Mouse (Mus musculus) 3T3-L1 (cell line): ENCODE results near the gene Dexi.

Experiments
- DNase-seq: peaks from one replicate; pipeline ENCODE4 v3.0.0-alpha.2; 2015; ENCODE audit warnings: low read depth, low spot score

Dexi gene

DNA sequence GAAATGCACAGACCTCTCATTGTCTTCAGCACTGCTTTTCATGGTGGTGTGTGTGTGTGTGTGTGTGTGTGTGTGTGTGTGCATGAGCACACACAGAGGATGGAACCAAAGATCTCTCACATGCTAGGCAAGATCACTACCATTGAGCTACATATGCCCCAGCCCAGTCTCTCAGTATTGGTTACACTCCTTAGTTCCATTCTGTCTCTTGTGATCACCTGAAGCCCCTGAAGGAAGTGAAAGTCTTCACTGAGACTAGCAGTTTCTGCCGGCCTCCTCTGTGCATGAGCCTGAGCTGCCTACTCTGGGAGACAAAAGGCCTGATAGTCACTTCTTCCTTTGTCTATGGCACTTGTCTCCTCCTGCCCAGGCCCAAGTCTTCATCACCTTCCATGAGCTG, 43.7 kb downstream of the Dexi start:
- DNase-seq = no peak

DNA sequence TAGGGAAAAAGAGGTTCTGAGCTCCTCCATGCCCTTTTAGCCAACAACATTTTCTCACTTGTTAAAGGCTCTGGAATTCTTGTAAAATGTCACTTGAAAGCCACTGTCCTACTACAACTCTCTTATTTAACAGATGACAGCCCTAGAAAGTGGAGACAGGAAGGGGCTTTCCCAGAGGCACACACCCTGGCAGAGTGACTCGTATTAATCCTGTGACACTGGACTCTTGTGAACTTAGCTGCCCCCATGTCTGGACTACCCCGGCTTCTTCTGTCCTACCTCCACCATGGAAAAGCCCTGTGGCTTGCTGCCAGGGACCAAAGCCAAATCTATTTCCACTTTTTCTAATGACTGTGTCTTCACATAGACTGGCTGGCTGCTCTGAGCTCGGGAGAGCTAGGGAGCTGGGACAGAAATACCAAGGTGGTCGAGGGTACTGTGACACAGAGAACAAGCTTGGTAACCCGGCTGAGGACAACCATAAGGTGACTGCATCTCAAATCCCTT, 44.7 kb downstream of the Dexi start:
- peak; percentile 35 for DNase-seq

DNA sequence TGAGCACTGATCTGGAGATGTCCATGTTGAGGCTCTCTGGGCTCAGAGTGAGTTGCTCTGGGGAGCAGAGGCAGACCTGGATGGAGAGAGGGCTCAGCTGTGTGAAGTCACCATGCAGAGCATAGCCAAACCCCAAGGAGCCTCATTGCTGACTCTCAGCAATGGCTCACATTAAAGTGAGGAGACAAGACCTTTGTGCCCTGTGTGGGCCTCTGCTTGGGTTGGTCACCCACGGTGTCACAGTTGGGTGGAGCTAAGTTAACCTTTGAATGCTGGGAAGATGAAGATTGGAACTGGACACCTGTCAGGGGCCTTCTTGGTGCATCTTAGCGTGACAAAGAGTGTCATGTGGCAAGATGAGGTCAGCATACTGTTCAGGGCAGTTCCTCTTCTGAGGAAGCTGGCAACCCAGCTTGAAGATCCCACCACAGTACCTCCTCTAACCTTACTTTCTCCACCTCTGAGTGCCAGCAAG, 47.0 kb downstream of the Dexi start:
- no peak for DNase-seq

DNA sequence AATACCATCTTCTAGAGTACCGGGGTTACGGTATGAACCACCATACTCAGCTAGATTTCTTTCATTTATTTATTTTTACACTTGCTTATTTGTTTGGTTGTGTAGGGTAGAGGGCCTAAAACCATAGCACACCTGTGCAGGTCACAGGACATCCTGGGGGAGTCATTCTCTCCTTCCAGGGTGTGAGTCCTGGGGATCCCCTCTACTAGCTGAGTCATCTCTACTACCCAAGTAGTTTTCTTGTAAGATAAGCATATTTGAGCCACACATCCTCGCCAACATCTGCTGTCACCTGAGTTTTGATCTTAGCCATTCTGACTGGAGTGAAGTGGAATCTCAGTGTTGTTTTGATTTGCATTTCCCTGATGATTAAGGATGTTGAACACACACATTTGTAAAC, 50.3 kb downstream of the Dexi start:
- DNase-seq = no peak

DNA sequence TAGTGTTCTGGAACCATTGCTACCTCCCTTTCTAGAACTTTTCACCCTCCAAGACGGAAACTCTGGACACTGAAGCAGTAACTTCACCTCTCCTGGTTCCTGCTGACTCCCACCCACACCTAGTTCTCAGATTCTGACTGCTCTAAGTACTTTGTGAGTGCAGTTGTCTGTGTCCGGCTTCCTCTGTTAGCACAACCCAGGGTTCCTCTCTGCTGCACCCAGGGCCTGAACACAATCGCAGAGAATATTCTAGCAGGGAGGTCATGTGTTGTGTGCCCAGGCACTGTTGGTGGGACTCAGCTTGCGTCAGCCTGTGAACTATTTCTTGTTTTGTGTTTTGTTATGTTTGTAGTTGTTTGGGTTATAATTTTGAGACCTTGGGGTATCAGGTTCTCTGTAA, 51.1 kb downstream of the Dexi start:
- no peak for DNase-seq

DNA sequence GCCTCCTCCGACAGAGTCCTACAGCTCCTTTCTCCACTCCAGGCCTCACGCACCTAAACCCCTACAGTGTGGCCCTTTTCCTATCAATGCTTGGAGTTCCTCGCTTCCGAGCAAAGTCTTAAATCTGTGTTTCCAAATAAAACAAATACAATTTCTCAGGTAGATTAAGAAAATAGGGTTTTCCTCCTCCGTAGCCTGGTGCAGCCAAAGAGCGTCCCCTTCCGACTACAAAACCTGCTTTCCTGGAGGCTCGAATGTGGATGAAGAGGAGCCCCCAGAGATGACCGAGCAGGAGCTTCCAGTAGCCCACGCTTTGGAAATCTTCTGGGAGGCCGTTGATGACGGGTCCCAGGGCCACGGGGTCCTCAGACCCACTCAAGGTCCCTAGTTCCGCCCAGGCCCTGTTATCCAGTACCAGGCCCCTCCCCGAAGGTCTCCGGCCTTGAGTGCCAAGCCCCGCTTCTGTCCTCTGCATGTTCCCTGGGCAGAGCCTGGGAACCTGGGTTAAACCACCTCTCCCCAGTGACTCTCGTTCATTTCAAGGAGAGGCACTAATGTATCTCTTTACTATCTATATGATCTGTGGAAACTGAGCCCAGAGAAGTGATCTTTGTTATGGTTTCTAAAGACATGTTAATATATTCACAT, 52.2 kb downstream of the Dexi start:
- no peak for DNase-seq

DNA sequence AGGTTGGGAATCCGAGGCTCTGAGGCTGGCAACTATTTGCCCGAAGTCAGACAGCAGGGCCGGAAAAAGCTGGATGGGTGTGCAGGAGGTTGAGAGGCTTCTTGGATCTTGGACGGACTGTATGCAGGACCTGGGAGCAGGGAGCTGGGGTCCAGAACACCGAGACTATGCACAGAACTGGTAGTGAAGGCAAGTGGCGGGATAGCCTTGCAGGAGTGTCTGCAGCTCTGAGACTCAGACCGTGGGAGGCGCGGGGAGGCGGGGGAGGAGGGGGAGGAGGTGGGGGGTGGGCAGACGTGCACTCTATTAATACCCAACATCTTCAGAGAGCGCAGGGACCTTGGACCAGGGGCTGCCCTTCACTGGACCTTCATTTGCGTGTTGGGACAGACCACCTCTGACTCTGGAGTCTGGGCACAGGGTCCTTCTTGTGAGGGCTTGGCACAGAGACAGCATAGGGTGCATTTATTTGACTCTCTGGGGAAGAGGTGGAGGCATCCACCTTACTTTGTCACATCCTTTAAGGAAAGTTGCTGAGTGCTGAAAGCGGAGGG, 52.9 kb downstream of the Dexi start:
- no peak for DNase-seq

DNA sequence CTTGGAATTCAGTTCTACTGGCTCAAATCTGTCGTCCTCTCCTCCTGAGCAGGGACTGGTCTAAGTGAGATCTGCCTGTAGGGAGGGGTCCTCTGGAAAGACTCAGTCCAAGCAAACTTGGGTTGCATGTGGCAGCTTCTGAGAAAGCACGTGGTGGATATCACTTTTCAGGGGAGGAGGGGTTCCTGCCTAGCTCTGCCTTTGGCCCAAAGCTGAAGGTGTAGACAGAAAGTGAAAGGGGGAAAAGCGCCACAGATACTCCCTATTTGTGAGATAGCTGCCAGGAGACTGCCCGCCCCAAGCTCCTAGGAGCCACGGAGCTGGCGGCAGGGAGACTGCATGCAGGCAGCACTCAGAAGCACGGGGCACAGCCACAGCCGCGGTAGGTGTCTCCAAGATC, 53.4 kb downstream of the Dexi start:
- no peak for DNase-seq

DNA sequence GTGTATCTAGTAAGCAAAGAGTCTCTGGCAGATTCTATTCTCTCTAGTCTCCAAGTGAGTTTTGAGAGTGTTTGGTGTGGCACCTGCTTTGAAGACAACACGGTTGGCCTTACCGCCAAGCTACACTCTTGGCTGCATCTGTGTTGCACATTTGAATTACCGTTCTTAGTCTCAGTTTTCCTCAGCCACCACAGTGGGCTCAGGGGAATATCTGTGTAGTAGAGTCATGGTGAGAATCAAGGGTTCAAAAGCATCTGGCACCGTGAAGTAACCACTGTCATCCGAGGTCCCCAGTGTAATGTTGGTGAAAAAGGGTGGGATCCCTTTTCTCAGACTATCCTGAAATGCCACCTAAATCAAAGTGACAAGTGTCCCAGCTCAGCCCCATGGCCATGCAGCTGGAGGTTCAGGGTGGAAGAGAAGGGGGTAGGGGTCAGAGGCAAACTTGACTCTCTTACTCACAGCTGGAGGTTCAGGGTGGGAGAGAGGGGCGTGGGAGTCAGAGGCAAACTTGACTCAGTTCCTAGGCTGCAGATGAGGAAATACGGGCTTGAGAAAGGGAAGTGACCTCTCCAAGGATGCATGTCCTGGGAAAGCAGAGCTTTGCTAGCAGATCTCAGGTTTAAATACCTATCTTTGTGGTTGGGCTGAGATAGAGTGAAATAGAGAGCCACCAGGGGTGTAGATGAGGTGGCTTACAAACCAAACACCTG, 53.9 kb downstream of the Dexi start:
- DNase-seq = no peak

DNA sequence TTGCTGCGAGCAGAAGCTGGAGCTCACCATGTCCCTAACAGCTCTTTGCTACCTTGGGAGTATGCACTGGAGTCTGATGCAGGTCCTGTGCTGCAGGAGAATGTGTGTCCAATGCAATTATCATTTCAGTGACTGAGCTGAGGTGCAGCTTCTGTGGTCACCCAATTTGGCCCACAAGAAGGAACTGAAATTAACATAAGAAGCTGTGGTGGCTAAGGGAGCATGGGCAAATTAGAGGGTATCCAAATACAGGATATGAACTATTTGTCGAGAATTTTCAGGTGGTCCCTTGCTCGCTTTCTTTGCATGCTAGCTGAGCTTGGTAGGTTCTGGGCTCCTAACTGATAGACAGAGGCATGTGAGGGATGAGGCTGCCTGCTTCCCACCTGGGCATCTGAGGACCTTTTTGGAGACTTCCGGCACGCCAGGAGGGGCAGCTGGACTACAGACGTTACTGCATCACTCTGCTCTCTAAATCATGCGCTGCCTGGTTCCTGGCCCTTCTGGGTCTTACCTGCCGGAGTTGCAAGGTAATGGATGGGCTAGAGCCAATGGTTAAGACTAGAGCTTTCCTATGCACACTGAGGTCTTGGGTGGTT, 54.9 kb downstream of the Dexi start:
- DNase-seq = no peak

DNA sequence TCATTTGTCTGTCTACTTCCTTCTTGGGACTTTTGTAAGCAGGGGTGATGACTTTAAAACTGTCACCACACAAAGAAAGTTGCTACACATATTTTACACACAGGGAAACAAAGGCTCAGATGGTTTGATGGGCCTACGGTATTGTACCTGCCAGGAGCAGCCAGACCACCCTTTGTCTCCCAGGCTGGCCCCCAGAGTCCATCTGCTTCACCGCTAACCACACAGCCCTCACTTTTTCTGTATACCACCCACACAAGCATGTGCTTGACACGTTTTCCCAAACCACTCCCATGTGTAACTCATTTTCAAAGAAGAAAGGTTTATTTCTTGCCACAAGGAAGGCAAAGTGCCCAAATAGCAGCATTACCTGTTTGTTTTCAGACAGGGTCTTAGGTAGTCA, 55.9 kb downstream of the Dexi start:
- no peak for DNase-seq

DNA sequence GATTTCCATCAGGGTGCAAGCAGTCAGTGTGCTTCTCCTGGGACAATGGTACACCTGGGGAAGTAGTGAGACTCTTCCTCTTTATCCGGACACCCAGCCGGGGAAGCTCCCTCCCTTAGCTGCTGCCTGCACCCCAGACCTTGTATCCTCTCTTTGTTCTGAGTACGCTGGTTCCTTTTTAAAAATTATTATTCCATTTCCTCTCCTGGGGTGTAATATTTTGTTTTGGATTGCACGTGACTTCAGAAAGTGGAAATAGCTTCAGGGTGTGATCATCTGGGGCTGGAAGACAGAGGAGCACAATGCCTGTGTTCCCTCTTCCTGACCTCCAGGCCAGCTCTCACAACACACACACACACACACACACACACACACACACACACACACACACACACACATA, 60.5 kb downstream of the Dexi start:
- DNase-seq = no peak

DNA sequence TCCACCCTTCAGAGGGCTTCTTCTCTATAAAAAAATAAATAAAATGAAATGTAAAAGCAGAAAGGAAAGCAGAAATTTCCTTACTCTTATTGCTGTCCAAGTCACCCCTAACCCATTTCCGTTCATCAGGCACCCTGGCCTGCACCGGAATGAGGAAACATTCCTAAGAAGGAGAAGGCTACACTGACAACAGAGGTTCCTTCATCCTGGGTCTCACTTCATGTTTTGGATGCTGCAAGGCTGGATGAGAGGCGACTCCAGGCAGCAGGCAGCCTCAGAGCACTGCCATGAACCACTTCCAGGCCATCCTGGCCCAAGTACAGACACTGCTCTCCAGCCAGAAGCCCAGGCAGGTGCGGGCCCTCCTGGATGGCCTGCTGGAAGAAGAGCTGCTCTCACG, 63.0 kb downstream of the Dexi start, which contains the start of gene Ciita:
Gene Ciita (plus strand): TSS at position 203 of the 400 bp plus-strand sequence.
- DNase-seq = no peak

DNA sequence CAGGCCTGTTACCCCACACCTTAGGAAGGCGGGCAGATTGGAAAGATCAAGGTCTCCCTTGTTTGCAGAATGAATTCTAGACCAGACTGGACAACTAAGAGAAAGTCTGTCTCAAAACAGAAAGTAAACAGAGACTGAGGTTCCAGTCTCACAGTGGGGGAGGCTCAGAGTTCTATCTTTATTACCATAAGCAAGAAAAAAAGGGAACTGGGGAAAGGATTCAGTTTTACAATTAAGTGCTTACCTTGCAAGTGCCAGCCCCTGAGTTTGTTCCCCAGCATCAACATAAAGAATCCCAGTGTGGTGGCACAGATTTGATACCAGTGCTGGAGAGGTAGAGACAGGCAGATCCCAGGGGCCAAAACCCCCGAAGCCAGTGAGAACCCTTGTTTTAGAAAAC, 66.9 kb downstream of the Dexi start:
- DNase-seq = peak; percentile 12

DNA sequence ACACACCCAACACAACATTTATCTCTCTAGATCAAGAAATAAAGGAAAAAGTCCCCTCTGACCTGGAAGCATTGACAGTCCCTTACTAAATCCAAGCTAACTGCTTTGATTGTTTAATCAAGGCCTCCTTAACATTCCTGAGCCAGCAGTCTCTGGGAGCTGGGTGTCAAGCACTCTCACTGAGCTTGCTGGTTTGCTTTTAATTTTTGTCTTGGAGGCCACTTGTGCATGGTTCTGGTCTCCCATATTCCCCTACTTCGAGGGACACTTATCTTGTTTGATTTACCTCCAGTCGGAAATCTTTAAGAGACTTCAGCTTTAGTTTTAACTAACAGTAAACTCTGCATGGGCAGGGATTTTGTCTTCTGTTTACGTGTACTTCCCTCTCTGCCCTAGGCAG, 67.9 kb downstream of the Dexi start:
- DNase-seq = no peak

DNA sequence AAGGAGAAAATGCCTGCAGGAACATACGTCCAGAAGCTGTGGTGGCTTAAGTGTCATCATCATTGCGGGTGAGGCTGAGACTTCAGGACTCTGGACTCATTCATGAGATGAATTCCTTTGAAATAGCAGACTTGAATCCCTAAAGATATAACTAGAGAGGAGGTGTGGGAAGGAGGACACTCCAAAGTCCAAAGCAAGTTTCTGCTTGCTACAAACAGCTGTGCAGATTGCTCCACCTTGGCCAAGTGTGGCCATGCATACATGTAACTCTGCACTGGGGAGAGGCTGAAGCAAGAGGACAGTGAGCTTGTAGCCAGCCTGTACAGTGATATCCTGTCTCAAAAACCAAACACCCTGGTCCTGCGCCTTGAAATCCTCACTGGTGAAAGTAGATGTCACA, 70.9 kb downstream of the Dexi start:
- no peak for DNase-seq

DNA sequence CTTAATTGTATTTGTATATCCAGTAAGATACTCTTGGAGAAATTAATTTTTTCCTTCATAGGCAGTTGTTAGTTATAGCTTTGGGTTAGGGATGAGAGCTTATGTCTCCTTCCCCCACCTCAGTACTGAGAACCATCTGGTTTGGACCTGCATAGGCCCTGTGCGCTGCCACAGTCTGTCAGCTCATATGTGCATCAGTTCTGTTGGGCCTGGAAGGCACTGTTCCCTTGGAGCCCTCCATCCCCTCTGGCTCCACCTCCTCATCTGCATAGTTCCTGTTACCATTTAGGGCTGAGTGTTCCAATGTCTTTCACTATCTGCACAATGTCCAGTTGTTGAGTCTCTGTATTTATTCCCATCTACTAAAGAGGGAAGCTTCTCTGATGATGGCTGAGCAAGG, 74.7 kb downstream of the Dexi start:
- no peak for DNase-seq

DNA sequence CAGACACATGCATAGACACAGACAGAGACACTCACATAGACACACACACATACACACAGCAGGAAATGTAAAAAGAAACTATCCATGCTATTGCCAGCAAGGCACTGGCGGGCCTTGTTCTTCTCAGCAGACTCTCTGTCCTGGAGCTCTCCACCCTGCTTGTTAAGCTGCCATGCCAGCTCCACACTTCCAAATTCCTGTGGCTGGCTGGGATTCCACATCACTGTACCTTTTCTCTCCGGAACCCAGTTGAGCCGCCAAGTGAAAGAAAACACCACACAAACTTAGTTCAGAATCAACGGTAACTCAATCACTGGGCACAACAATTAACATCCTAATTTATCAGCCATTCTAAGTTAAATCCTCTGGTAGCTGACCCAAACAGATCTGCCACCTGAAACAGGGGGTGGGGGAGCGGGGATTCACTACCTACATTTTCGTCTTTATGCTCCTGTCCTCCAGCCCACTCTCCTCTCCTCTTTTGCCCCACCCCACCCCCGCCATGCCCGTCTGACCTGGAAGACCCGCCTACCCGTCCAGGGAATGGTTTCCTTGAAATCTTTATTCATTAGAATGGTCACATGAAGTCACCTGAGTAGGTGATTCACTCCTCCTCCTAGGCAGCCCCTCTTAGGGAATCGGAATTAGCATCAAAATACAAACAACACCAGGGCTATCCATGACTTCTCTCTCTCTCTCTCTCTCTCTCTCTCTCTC, 75.3 kb downstream of the Dexi start:
- DNase-seq = peak; percentile 59

DNA sequence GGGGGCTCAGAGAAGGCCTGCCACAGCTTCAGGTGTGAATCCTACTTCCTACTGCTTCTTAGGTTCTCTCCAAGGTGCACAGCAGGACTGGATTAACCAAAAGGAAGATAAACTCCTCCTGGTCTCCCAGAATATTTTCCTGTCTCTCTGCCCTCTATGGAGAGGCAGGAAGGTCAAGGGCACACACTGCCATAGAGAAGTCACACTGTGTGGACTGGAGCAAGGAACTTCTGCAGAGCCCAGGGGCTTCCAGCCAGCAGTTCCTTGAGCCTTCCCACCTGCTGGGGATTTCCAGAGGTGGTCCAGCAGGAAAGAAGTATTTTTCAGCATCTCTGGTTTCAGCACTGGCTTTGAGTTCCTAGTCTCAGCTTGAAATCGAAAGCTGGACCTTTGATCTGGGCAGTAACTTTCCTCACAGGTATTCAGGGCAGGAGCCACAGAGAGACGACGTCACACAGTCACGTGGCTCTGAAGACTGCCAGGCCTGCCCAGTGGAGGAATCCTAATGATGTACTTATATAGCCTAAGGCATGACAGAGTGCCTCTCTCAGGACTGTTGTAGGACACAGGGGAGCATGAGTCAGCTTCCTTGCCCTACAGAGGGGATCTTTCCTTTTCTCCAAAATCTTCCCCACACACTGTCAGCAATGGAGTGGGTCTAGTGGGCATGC, 77.7 kb downstream of the Dexi start:
- DNase-seq = peak; percentile 91

DNA sequence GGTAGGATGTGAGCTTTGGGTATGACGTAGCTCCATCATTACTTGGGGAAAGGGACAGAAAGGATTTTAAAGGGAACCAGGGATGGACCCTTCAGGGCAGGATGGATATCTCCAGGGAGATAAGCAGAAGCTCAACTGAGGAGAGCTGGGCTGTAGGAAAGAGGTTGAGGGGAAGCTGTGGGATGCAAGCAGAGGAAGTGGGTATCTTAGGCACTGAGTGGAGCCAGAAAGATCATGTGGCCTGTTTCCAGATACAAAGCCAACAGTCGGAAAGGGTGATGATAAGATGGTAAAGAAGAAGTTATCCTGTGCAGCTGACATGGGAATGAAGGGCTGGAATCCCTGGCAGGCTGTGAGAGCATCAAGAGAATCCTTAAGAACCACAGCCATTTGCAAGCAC, 81.7 kb downstream of the Dexi start:
- DNase-seq = no peak

DNA sequence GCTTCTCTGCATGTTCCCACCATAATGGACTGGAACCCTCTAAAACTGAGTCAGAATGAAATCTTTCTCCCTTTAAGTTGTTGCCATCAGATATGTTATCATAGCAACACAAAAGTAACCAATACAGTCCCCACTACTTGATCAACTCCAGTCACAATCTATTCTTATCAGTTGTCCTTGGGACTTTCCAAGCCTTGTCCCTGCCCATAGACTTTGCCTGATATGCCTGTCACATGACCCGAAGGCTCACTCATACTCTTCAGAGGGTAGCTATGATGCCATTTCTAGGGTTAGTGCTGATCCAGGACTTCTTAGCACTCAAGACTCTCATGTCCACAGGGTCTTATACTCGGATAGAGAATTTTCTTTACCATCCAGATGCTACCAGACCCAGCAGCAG, 82.7 kb downstream of the Dexi start:
- DNase-seq = no peak
